Mouse (Mus musculus) G1E (cell line): ENCODE data around the gene Slc22a4.

ENCODE experiments used
- CTCF ChIP-seq: IDR thresholded peaks from 2 replicates; pipeline ENCODE4 v1.5.1; 2012; ENCODE audit warnings: low read depth, low read length, inconsistent platforms, mixed read lengths
- GATA1 ChIP-seq: IDR thresholded peaks from 2 replicates; pipeline ENCODE4 v1.6.1; 2012; ENCODE audit warnings: borderline replicate concordance, low read length, inconsistent platforms, mixed read lengths
- TAL1 ChIP-seq: conservative IDR thresholded peaks from 2 replicates; pipeline ENCODE4 v1.6.1; 2012; ENCODE audit warnings: low read depth, low read length, inconsistent platforms, mixed read lengths

DNA sequence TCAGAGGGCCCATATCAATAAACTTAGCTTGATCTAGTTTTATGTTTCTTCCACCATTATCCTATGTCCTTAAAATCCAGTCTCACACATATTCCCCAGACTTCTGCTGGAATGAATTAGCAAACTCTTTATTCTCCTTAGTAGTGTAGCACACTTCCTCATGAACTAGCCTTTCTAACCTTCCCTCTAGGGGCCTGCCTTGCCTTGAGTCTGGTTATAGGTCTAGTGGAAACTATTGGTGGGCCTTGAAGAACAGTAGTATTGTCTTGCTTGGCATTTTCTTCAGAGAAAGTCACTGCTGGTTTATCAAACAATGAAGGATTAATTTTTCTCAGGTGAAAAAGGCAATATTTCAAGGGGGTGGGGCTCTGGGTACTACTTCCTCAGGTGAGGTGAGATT lies 52.3 kb downstream of the Slc22a4 start:
- no peak for TF ChIP-seq CTCF
- no peak for TF ChIP-seq TAL1
- no peak for TF ChIP-seq GATA1
